Mouse (Mus musculus) gastrocnemius, adult 2 months (tissue): ENCODE results near the gene Tctn3. TPM values are rescaled to one million over a fixed set of nuclear protein-coding genes. Genes with fewer than 3 reads are reported as not detected.
"Not testable (repeated sequence)": the region's sequence is repeated elsewhere in the genome, so short reads cannot be mapped to it uniquely, and the experiment has no call there.

Experiments
- DNase-seq: peaks from one replicate; pipeline ENCODE4 v3.0.0; 2022
- H3K27ac ChIP-seq: fragments of 200-600 bp; 2 replicates; pipeline ENCODE4 v1.8.1; 2022; ENCODE audit warnings: mild to moderate bottlenecking
- H3K4me3 ChIP-seq: fragments of 200-600 bp; 2 replicates; pipeline ENCODE4 v1.8.1; 2022; ENCODE audit warnings: mild to moderate bottlenecking, moderate library complexity
- CTCF ChIP-seq: fragments of 200-600 bp; IDR thresholded peaks from 2 replicates; pipeline ENCODE4 v1.8.1; 2022; ENCODE audit warnings: antibody characterized with exemption, mild to moderate bottlenecking, moderate library complexity
- intact Hi-C: fragments of 180-260 bp; cut with DNase I; formaldehyde crosslinking; loops from one replicate; pipeline ENCODE4 v1.15.1; 2025
- total RNA-seq, 2 experiments: library from RNA; stranded (reverse); gene quantifications; 2 replicates each; pipeline ENCODE4 v1.2.3; 2021

Gene Tctn3
- total RNA-seq, 2 experiments from 2014 or later: 2.6 to 2.8 TPM

DNA sequence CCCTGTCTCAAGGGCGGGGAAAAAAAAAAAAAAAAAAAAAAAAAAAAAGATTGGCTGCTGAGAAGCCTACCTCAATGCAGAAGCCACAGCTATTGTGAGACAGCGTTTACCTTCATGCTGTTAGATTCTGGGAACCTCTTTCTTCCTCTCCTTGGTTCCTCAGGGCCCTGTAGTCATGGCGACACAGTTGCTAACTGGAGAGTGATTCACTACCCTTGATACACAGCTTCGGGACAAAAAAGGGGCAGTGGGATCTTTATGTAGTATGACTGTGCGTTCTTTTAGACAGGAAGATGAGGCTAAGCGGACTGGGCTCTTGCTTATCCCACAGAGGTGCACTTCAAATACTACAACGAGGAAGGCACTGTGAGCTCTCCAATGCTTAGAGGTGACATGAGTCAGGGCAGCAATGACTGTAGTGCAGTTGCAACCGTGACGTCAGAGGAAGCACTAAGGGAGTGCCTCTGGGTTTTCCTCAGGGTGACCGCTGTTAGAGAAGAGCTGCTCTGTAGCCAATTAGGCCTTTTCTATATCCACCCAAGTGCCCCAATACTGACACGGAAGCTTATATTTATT lies 27.8 kb upstream of the Tctn3 start:
- 0 out of 2 replicates have a peak overlapping the region, but pooled peaks have one; percentile 16 for H3K27ac ChIP-seq
- intact Hi-C loops: no loop called here
- H3K4me3 ChIP-seq: no peak overlapping the region
- TF ChIP-seq CTCF: no peak
- DNase-seq: no peak

DNA sequence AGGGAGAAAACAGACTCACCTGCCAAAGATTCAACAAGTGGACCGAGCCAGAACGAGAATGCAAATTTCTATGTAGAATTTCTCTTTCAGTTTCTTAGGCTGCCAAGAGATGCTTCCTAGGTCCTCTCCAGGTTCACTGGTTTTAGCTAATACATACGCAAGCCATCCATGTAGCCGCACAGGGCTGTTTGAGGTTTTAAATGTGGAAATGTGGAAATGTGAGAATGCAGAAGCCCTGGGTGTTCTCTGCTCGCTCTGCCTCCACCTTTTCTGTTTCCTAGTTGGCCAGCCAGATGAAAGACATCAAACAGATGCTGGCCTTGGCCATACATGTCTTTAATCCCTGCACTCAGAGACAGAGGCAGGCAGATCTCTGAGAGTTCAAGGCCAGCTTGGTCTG lies 26.5 kb upstream of the Tctn3 start:
- intact Hi-C loops: no loop called here
- TF ChIP-seq CTCF: no peak
- Histone ChIP-seq H3K4me3 (no peak overlapping the region), H3K27ac (peak overlapping the region; percentile 84)
- no peak for DNase-seq

DNA sequence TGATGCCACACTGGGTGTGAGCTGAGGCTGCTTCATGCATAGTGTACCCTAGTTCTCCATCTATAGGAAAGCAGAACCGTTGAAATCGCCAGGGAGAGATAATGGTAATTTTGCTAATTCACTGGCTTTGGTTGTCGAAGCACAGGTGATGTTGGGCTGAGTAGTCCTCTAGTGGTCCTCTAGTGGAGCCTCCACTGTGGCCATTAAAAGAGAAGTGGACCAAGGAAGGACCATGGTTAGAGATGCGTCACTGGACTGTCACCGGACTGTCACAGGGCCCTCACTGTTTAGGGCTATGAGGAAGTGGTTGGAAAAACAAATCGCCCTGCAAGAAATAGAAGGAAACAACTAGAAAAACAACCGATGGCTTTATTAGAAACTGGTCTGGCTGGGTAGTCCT lies 25.6 kb upstream of the Tctn3 start:
- peak overlapping the region; percentile 84 for H3K27ac ChIP-seq
- intact Hi-C loops: no loop called here

DNA sequence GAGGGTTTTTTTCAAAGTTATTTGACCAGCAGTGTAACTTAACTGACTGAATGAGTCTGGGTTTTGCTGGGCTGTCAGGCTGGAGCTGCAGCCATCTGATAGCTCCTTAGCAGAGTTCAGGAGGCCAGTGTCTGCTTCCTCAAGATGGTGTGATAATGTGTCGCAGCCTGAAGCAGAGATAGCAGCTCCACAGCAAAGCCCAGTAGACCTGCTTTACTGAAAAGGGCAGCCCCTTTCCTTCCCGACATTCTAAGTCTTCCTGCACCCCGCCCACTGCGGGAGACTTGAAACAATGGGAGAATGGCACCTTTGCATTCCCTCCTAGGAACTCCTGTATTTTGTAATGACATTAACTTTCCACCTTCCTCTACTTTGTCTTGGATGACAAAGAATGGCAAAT lies 25.1 kb upstream of the Tctn3 start:
- Histone ChIP-seq H3K27ac (peak overlapping the region; percentile 84), H3K4me3 (no peak overlapping the region)
- no peak for TF ChIP-seq CTCF
- DNase-seq: peak; percentile 48
- intact Hi-C loops: no loop called here

More for the DNA sequence above, 25.6 kb upstream of the Tctn3 start:
- no peak for TF ChIP-seq CTCF
- DNase-seq: no peak
- H3K4me3 ChIP-seq: no peak overlapping the region

DNA sequence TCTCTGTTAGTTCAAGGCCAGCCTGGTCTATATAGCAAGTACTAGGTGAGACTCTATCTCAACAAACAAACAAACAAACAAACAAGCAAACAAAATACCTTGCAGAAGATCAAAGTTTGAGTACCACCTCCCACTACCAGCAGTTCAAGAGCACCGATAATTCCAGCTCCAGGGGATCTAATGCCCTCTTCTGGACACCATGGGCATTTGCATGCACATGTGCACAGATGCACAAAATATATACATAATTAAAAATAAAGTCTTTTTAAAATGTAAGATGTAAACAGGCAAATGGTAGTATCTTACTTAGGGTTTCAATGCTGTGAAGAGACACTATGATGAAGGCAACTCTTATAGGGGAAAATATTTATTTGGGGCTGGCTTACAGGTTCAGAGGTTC lies 21.1 kb upstream of the Tctn3 start:
- intact Hi-C loops: no loop called here
- DNase-seq: no peak
- H3K4me3 ChIP-seq: no peak overlapping the region
- peak; percentile 19; the same call in 1 of the 2 replicates for TF ChIP-seq CTCF
- H3K27ac ChIP-seq: no peak overlapping the region

DNA sequence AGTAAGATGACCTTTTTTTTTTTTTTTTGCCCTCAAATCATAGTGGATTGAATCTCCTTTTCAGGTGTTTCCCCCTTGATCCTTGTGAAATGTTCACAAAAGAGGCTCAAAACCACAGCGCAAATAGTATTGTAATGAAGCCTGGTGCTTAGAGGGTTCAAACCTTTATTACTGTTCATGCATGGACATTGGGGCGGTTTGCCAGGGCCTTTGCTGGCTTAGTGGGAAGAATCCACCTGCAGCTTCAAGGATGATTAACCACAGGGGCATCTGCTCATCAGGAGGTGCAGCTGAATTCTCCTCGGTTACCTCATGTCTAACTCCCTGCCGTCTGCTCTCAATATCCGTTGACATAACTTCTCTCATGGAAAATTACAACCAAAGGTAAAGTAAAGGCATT lies 20.6 kb upstream of the Tctn3 start:
- TF ChIP-seq CTCF: no peak
- Histone ChIP-seq H3K4me3 (no peak overlapping the region), H3K27ac (no peak overlapping the region)
- no peak for DNase-seq
- intact Hi-C loops: no loop called here

DNA sequence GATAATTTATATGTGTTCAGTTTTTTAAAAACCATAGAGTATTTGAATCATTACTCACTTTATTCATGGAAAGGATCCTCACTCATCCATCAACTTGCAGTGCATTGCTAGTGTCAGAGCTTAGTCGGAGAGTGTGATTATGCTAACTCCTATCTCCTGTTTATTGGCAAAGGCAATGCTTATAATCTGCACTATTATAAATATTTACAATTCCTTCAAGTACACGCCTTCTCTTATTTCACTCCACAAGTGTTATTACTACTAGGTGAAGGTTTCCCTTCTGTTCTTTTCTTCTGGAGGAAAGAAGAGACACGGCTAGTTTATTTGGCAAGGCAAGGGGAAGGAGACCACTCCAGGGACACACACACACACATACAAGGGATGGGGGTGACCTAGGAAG lies 20.2 kb upstream of the Tctn3 start:
- DNase-seq: no peak
- intact Hi-C loops: no loop called here

DNA sequence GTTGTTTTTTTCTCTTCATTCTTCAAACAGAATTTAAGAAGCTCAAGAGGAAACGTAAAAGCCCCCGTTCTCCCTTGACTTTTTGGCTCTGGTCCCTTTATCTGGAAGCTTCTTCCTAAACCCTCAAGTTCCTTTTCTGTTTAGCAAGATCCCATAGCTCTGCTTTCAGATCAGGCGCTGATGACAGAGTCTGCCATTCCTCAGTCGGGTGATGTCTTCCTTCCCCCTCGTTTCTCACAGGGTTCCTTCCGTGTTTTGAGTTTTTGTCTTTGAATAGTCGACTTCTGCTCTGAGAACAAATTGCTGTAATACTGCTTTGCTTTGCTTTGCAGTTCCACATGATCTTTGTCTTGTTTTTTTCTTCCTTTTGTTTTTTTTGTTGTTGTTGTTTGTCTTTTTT lies 18.6 kb upstream of the Tctn3 start:
- intact Hi-C loops: no loop called here
- Histone ChIP-seq H3K4me3 (no peak overlapping the region), H3K27ac (peak overlapping the region; percentile 71)
- no peak for TF ChIP-seq CTCF
- no peak for DNase-seq

More for the DNA sequence above, 20.2 kb upstream of the Tctn3 start:
- H3K4me3 ChIP-seq: no peak overlapping the region
- H3K27ac ChIP-seq: no peak overlapping the region
- TF ChIP-seq CTCF: no peak

DNA sequence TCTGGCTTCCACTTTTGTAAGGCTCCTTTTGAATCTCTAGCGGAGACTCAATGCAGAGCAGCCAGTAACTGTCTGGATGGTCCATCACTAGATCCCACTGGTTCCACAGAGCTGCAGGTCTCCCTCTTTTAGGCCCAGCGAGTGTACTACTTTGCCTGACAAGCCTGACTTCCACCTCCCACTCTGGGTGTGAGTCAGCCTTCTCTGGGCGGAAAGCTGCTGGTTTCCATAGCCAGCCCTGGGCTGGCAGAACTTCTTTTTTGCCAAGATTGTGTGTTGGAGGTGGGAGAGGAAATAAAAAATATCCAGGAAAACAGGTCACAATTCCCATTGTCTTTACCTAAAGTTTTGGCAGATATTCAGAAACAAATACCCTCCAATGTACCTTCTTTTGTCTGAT lies 18.1 kb upstream of the Tctn3 start:
- intact Hi-C loops: no loop called here
- TF ChIP-seq CTCF: no peak
- Histone ChIP-seq H3K27ac (peak overlapping the region; percentile 71), H3K4me3 (no peak overlapping the region)
- peak; percentile 27 for DNase-seq

DNA sequence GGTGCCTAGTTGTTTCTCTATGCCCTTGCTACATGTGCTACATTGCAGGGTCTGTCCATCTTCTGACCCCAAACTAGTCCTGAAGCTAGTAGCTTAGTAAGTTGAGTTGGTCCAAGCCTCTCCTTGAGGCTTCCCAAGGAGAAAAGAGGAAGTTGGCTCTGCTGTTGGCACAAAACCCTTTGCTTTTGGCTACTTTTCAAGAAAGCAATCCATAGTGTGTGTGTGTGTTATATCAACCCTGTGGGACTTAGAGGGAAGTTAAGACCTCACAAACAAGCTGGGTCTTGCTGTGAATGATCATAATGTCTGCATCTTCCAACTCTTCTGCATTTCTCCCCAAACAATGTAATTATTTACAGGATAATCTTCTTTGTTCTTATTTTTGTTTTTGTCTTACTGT lies 16.9 kb upstream of the Tctn3 start:
- Histone ChIP-seq H3K27ac (no peak overlapping the region), H3K4me3 (no peak overlapping the region)
- intact Hi-C loops: loop anchor here (5.0 kb wide), 1 partner anchor 73 kb away; no protein-coding TSS in a partner anchor
- no peak for TF ChIP-seq CTCF
- DNase-seq: no peak

DNA sequence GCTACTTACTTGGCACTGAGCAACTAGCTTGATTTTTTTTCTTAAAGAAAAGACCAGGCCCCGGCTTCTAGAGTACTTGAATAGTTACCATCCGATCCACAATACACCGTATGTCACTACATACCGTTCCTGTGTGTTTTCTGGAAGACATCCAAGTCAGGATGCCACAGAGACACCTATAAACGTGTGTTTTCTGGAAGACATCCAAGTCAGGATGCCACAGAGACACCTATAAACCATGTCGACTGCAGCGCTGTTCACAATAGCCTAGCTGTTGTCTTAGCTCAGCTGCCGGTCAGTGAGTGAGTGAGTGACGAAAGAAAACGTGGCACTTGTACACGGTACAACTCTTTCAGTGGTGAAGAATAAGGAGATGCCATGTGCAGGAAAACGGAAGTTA lies 13.9 kb upstream of the Tctn3 start:
- TF ChIP-seq CTCF: no peak
- DNase-seq: no peak
- intact Hi-C loops: loop anchor here (5.0 kb wide), 1 partner anchor 76 kb away; no protein-coding TSS in a partner anchor
- Histone ChIP-seq H3K27ac (no peak overlapping the region), H3K4me3 (no peak overlapping the region)

DNA sequence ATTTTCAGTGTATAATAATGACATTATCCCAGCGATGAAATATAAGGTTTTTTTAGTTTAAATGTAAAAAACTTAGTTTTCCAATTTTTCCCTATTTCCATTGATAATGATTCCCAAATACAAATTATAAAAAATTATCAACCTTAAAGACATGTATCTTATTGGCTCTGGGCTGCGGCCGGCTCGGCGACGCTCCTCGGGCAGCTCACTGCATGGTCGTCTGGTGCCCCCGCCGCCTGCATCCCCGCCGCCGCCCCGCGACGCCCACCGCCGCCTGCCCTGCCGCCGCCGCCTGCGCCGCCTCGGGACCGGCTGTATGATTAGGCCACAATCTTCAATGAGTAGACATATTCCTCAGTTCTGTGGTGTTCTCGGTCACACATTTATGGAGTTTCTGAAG lies 9.6 kb upstream of the Tctn3 start:
- intact Hi-C loops, H3K27ac ChIP-seq, H3K4me3 ChIP-seq, DNase-seq: not testable (repeated sequence)

DNA sequence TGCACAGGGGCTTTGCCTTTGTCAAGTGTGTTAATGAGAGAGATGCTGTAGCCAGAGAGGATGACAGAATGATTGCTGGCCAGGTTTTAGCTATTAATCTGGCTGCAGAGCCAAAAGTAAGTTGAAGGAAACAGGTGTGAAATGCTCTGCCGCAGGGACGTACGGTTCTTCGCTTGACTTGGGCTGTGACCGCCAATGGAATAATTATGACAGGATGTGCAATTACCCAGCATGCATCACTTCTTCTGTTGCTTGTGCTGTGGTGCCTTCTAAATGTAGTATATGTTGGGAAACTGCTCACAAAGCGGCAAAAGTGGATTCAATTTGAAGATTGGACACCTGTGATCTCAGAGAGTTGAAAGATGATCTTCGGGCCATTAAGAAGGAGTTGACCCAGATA lies 4.0 kb upstream of the Tctn3 start:
- H3K27ac ChIP-seq: no peak overlapping the region; the same call in 1 of the 2 replicates
- TF ChIP-seq CTCF: no peak
- no peak for DNase-seq
- intact Hi-C loops: no loop called here
- H3K4me3 ChIP-seq: no peak overlapping the region

DNA sequence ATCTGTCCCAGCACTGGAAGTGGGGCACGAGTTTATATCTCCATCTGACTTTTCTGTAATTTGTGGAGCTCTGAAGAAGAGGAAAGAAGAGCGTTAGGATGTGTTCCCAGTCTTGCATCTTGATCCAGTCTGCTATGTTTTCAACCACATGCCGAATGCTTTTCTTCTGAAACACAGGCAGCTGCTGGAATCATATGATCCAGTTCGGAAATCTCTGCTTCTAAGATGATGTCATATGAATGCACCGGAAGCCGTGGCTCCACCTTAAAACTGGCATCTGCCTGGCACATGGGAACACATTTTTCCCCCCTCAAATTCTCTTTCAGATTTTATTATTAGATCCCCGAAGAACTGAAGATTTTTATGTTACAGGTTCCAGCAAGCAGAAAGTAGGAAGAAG lies 2.8 kb upstream of the Tctn3 start:
- no peak for DNase-seq
- TF ChIP-seq CTCF: no peak
- no peak overlapping the region for H3K4me3 ChIP-seq
- no peak overlapping the region for H3K27ac ChIP-seq
- intact Hi-C loops: loop anchor here (5.0 kb wide), 1 partner anchor 217 kb away; the partner anchor contains the start of gene Ccnj
